Mouse (Mus musculus) olfactory bulb, adult 2 months (tissue): Measurements from ENCODE around the gene Trim54.

Experiments used
- CTCF ChIP-seq: fragments of 200-500 bp; IDR thresholded peaks from 2 replicates; pipeline ENCODE4 v1.5.1; 2012; ENCODE audit warnings: low read depth, mild to moderate bottlenecking, low read length, moderate library complexity; ENCODE audit not compliant: insufficient read depth
- POLR2A ChIP-seq: fragments of 200-500 bp; IDR thresholded peaks from 2 replicates; pipeline ENCODE4 v1.6.1; 2012; ENCODE audit warnings: mild to moderate bottlenecking, low read depth, low read length, moderate library complexity; ENCODE audit not compliant: insufficient read depth

GRCm38 (mm10) chr5:31093151-31094041 lies 23.1 kb upstream of the Trim54 start:
- TF ChIP-seq CTCF (no peak), POLR2A (no peak)
